Mouse (Mus musculus) lung, adult 2 months (tissue): Measurements from ENCODE around the gene Maml2.

Experiments
- CTCF ChIP-seq: fragments of 200-500 bp; IDR thresholded peaks from 2 replicates; pipeline ENCODE4 v1.5.1; 2011; ENCODE audit warnings: mild to moderate bottlenecking, low read length, control low read depth; ENCODE audit not compliant: insufficient read depth
- POLR2A ChIP-seq: fragments of 200-500 bp; IDR thresholded peaks from 2 replicates; pipeline ENCODE4 v1.6.1; 2011; ENCODE audit warnings: low read depth, mild to moderate bottlenecking, control low read depth, low read length, borderline replicate concordance; ENCODE audit errors: extremely low read depth

DNA sequence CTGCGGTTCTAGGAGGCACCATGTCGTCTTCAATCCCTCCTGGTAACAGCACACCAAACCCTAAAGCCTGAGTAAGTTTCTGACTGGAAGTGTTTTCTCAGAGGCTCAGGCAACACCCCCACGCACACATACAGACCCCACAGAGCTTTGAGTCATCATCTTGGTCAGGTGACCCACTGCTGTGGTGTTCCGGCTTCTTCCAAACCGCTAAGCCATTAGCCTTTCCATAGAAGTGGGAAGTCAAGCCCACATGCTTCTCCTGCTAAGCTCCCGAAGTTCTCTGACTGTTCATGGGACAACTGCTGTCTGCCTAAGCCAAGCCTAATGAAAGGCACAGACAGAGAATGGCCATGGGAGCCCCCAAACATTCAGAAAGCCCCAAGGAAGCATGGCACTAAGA, 1.4 kb downstream of the Maml2 start:
- TF ChIP-seq CTCF (no peak), POLR2A (no peak)
